Mouse (Mus musculus): ENCODE measurements at regions not wholly inside any gene's neighbourhood (a gene's known extent, or its start where the extent isn't known, plus 50 kb on each side); places are given as distances from the start of the nearest gene placed in this dataset.

- TF ChIP-seq EP300 (IDR thresholded peaks at IDR 0.05; ENCODE audit: low read depth) (no peak), CTCF (IDR thresholded peaks at IDR 0.05; ENCODE audit: low read depth) (no peak)
Observed at GRCm38 (mm10) chr3:117163046-117163445, 194.3 kb upstream of the Palmd start.
